Mouse (Mus musculus): Measurements from ENCODE around the gene Mxra7.

The Mxra7 gene

GRCm38 (mm10) chr11:116784221-116784620, 43.6 kb downstream of the Mxra7 start:
- DNase-seq (ENCODE audit: low read depth, low spot score): no peak

GRCm38 (mm10) chr11:116782737-116783145, 45.1 kb downstream of the Mxra7 start:
- peak; percentile 92 for DNase-seq (ENCODE audit: low read depth, low spot score)

GRCm38 (mm10) chr11:116775407-116775806, 52.4 kb downstream of the Mxra7 start, which contains the start of gene St6galnac1:
St6galnac1 (minus strand) TSS chr11:116775507.
- DNase-seq (ENCODE audit: low read depth, low spot score): no peak

- DNase-seq (ENCODE audit: low read depth, low spot score): no peak
Observed at GRCm38 (mm10) chr11:116773205-116773604, 54.6 kb downstream of the Mxra7 start.

GRCm38 (mm10) chr11:116769873-116770272, 58.0 kb downstream of the Mxra7 start:
- DNase-seq (ENCODE audit: low read depth, low spot score): no peak

GRCm38 (mm10) chr11:116764946-116765345, 62.9 kb downstream of the Mxra7 start:
- no peak for DNase-seq (ENCODE audit: low read depth, low spot score)

- DNase-seq (ENCODE audit: low read depth, low spot score): no peak
Observed at GRCm38 (mm10) chr11:116764346-116764745, 63.5 kb downstream of the Mxra7 start.

- DNase-seq (ENCODE audit: low read depth, low spot score): no peak
Observed at GRCm38 (mm10) chr11:116755191-116755590, 72.7 kb downstream of the Mxra7 start.

GRCm38 (mm10) chr11:116753674-116754470, 74.0 kb downstream of the Mxra7 start:
- no peak for DNase-seq (ENCODE audit: low read depth, low spot score)

All from CD4-positive helper T cell, adult 2 months (primary cell).